Mouse (Mus musculus): Measurements from ENCODE around the gene Usp48. TPM values are rescaled to one million over a fixed set of nuclear protein-coding genes. Genes with fewer than 3 reads are reported as not detected.

Gene Usp48
- polyA plus RNA-seq, 1 experiment from 2014 or later, result 56.9 TPM

DNA sequence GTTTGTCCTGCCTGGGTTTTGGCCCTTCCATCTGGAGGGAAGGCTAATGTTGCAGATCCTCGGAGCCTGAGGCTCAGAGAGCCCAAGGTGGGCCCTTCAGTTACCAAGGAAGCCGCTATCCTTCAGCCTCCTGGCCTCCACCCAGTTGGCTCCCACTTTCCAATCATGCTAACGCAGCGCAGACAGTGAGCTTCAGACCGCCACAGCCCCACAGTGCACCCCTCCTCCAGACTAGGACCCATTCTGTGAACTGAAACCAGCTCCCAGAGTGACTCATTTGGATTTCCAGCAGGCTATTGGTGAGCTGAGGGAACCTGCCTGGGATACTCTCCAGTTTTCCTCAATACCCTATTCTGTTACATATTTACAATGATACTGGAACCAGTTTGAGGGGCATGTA is 111.8 kb downstream of the Usp48 start:
- Histone ChIP-seq H3K9me3 (no peaks in the 10 kb centered on the region), H3K4me3 (no peak overlapping the region), H3K27ac (no peak overlapping the region), H3K36me3 (no peaks in the 10 kb centered on the region), H3K27me3 (ENCODE audit: insufficient read depth, poor library complexity, severe bottlenecking) (peaks cover 91% of the 10 kb centered on the region), H3K4me1 (peaks cover 36% of the 10 kb centered on the region)
- WGBS, result 68% methylated on average over 5 of the region's 5 CpGs
- DNase-seq (ENCODE audit: low spot score), result no peak

GRCm38 (mm10) chr4:137706510-137706909 is 113.0 kb downstream of the Usp48 start:
- Histone ChIP-seq H3K9me3 (no peaks in the 10 kb centered on the region), H3K27ac (peak overlapping the region; percentile 81; the same call in 1 of the 2 replicates), H3K36me3 (no peaks in the 10 kb centered on the region), H3K27me3 (ENCODE audit: insufficient read depth, poor library complexity, severe bottlenecking) (peaks cover 92% of the 10 kb centered on the region), H3K4me3 (peak overlapping the region; percentile 75; the same call in 1 of the 2 replicates), H3K4me1 (peaks cover 37% of the 10 kb centered on the region)
- no peak for DNase-seq (ENCODE audit: low spot score)
- 73% methylated on average over 7 of the region's 7 CpGs for WGBS

DNA sequence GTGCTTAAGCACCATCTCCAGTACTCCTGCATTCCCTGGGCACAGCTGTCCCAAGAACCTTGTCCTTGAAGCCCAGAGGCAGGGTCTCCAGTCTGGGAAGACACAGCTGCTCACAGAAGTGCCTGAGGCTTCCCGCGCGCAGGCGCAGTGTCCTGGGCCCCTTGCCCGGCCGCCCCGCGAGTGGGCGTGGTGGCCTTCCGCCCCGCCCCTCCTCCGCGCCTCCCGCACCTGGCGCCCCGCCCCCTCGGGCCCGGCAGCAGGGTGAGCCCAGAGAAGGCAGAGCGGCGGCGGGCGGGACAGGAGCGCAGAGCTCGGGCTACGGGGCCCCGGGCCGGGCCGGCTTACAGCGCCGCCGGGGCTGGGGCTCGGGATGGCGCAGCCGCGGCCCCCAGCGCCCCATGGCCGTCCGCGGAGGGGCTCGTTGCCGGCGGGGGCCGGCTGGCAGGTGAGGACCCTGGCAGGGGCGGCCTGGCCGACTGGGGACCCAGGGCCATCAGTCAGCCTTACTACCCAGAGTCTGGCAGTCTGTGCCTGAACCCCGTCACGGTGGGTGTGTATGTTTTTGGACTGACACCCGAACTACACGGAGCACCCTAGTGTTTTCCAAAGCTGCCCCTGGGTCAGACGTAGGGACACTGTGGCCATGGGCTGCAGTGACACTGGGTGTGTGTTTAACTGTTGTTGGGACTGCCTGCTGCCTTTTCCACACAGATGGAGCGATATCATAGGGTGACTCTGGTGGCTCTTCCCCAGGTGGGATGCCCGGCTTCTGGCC is 113.8 kb downstream of the Usp48 start:
- peak overlapping the region; percentile 81 for H3K27ac ChIP-seq
- 4% methylated on average over 52 of the region's 52 CpGs for WGBS
- peaks cover 99% of the 10 kb centered on the region for H3K27me3 ChIP-seq (ENCODE audit: insufficient read depth, poor library complexity, severe bottlenecking)
- peaks cover 35% of the 10 kb centered on the region for H3K4me1 ChIP-seq
- H3K4me3 ChIP-seq, result peak overlapping the region; percentile 75
- H3K9me3 ChIP-seq, result no peaks in the 10 kb centered on the region
- peak; percentile 90 for DNase-seq (ENCODE audit: low spot score)
- no peaks in the 10 kb centered on the region for H3K36me3 ChIP-seq

Other genes with a start within 250 kb of the Usp48 start
- gene Cdc42, start 236.0 kb upstream of the Usp48 start, polyA plus RNA-seq (2016; fragmentation: Nextera tagmentation; extraction: Ambion mirVana), result 550 and 560 TPM in 2 replicates
- gene Cela3a, start 184.0 kb upstream of the Usp48 start, polyA plus RNA-seq (2016; fragmentation: Nextera tagmentation; extraction: Ambion mirVana), result not detected in 2 replicates
- not detected in 2 replicates for gene Cela3b, start 163.2 kb upstream of the Usp48 start, polyA plus RNA-seq (2016; fragmentation: Nextera tagmentation; extraction: Ambion mirVana)
- not detected in 2 replicates for gene 1700013G24Rik, start 140.5 kb upstream of the Usp48 start, polyA plus RNA-seq (2016; fragmentation: Nextera tagmentation; extraction: Ambion mirVana)
- 52.0 and 58.9 TPM in 2 replicates for gene Hspg2, start 125.0 kb upstream of the Usp48 start, polyA plus RNA-seq (2016; fragmentation: Nextera tagmentation; extraction: Ambion mirVana)
- gene Ldlrad2, start 19.2 kb upstream of the Usp48 start, polyA plus RNA-seq (2016; fragmentation: Nextera tagmentation; extraction: Ambion mirVana), result 0.39 TPM in 1 of 2 replicates, not detected in the other
- 6.7 and 8.0 TPM in 2 replicates for gene Rap1gap, start 71.0 kb downstream of the Usp48 start, polyA plus RNA-seq (2016; fragmentation: Nextera tagmentation; extraction: Ambion mirVana)
- 1.0 and 4.5 TPM in 2 replicates for gene Alpl, start 202.6 kb downstream of the Usp48 start, polyA plus RNA-seq (2016; fragmentation: Nextera tagmentation; extraction: Ambion mirVana)